Mouse (Mus musculus) large intestine, adult 2 months (tissue): ENCODE measurements at regions not wholly inside any gene's neighbourhood (a gene's known extent, or its start where the extent isn't known, plus 50 kb on each side); places are given as distances from the start of the nearest gene placed in this dataset.

Experiments used
- DNase-seq: peaks from one replicate; pipeline ENCODE4 v3.0.0-alpha.2; 2012; ENCODE audit warnings: low read depth, low spot score
- WGBS: fragments of 180-500 bp; shearing (Covaris S2); methylation state at CpG from one replicate; pipeline ENCODE4 v1.1.7; 2018; 5-methylcytosine and 5-hydroxymethylcytosine counted together

- WGBS = 18% methylated on average over 7 of the region's 7 CpGs
- DNase-seq = no peak
Observed at GRCm38 (mm10) chr5:91198620-91199019, 59.2 kb downstream of the Areg start.

DNA sequence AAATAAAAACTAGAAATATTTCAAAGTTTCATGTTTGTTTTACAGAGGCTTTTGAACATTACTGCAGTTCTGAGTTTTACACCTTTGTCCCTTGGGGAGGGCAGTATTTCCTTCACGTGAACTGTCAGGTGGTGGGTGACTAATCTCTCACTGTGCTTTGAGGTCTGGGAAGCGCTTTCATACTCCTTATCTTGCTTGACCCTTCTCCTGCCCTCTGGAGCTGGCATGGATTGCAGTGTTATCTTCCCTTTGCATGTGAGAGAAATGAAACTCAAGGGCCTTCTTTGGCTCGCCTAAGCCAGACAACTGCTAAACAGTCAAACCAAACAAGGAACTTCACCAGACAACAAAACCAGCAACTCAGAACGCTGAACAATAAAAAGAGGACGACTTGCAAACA, 61.0 kb downstream of the Areg start:
- peak; percentile 82 for DNase-seq
- WGBS = 20% methylated on average over 5 of the region's 5 CpGs

DNA sequence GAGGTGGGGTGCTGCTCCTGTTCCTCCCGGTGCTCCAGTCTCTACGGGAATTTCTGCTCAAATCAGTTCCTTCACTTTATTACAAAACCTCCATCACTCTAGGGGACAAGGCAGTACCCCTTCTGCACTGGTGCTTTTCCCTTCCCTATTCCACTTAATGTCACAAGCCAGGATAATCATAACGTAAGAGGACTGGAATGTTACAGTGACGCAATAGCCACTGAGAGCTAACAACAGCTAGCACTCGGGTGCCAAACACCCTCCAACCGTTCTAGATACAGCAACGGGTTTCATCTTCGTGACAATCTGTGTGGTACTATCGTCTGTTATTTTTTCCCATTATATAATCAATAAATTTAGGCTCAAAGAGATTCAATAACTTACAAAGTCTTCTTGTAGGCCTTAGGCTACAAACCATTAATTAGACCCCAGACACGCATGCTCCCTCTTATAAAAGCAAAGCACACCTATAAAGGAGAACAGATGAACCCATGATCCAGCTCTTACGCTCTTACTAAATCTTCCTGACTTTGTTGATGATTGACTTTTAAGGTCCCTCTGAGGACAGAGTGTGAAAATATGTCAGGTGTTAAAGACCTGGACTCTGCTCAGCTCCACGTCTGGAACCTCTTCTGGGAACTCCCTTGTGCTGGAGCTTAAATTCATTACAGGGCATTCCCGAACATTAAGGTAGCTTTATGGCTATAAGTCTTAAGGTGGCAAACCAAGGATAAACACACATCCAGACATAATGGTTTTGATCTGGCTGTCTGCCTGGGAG, 65.0 kb downstream of the Areg start:
- 39% methylated on average over 13 of the region's 13 CpGs for WGBS
- DNase-seq = no peak

GRCm38 (mm10) chr5:91205350-91205880, 66.0 kb downstream of the Areg start:
- DNase-seq = no peak
- WGBS = 72% methylated on average over 3 of the region's 3 CpGs

DNA sequence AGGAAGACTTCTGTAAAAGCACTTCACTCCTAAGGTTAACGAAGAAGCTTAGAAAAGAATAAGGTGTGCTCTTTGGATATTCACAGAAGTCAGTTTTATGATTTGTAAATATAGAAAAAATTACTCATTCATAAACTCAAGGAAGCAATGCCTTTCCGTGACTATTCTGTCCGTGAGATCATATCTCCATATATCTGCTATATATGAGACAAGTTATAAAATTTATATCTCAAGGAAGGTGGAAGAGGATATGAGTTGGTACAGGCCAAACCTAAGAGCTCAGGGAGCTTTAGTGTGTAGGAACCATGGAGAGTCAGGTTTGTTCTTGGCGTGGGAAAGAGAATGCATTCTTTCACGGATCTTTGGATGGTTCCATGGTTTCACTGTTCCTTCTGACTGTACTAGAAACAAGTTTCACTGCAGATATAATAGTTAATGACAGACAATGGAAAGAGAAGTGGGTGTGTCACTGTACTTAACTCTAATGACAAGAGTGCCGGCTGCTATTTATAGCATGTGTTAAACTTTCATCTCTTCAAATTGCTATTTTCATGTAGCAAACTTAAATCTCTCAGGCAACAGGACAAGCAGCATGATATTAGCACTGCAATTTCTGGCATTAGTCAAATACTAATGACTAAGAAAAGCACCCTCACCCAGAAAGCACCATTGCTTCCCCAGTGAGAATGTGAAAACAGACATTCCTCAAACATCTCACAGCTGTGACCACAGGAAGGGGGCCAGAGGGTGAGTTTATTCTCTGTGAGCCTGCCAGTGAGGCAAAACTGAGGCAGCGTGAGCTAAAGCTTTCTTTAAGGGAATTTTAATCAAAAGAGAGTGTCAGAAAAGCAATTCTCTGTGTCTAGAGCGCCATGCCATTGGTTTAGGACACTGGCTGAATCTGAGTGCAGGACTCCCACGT, 67.4 kb downstream of the Areg start:
- DNase-seq = no peak
- 39% methylated on average over 9 of the region's 9 CpGs for whole genome bisulfite sequencing

DNA sequence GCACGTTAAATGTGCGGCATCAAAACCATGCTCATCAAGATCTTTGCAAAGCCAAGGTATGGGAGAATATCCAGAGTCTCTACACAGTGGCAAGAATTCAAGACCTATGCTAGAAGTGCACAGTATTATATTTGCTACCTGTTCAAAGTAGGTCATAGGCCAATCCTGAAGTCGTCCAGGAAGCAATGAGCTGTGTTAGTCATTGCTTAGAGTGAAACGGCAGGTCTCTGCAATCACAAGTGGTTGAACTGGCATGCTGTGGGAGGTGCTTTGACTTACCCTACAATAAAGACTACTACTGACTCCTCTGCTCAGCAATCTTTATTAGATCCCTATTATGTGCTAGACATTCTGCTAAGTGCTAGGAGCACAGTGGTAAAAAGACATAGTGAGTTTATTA, 80.8 kb downstream of the Areg start:
- WGBS = 61% methylated on average over 4 of the region's 4 CpGs
- DNase-seq = no peak

DNA sequence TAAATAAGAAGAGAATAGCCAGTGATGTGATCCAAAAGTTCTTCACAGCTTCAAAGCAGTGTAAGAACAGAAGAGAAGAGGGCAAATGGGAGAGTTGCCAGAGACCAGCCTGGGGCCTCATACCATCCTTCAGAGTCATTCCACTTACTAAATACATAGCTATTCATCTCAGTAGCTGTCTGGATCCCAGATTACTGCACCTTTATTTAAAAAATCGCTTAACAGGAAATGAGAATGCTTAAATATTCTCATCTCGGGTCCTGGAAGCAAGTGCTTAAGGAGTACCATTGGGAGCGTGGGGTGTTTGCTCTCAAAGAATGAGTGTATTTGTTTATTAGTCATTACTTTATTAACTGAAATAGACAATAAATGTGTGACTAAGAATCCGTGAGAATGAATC, 102.3 kb downstream of the Areg start:
- no peak for DNase-seq
- WGBS = 46% methylated on average over 4 of the region's 4 CpGs

DNA sequence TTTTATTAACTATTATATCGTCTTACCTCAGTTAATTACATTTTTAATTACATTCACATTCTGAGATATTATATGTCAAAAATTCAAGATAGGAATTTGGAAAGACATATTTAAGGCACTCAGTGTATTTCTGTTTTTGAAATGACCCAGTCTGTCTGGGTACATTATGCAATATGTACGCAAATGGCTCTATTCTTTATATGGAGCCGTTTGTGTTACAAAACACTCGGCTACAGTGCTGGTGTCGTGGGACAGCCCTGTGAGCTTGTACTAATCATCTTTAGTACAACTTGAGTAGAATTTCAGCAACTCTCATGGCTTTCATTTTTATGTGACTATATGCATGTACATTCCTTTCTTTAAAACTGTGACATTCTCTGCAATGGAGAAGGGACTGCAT, 108.0 kb downstream of the Areg start:
- 84% methylated on average over 5 of the region's 5 CpGs for WGBS
- no peak for DNase-seq

DNA sequence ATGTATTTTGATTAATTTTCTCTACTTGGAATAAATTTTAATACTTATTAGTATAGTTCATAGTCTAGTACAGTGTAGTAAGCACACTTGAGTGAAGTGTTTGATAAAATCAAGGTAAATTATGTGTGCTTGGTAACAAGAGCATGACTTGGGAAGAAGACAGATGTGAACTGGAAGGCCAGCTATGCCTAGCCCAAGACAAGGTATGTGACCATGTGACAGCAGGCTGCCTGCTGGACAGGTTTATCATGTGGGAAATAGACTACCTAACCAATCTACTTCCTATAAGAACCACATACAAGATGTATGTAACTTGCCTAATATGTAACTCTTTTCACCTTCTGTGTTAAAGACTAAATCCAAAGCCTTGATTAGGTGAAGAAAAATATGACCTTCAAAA, 122.5 kb downstream of the Areg start:
- DNase-seq = no peak

DNA sequence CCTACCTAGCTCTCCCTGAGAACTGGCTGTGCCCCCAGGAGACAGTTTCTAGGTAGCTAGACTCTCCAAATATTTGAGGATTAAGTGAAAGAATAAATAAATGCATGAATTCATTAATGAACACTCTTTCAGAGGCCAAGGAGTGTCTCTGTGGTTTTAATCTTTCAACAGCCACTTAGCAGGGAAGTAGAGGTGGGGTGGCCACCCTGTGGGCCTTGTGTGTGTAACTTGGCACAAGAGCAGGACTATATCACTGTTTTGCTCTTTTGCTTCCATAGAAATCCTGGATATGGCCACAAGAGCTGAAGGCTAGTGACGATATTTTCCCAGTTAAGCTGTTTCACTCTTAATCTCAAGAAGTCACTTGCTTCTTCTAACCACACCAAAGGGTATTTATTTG, 123.1 kb downstream of the Areg start:
- 80% methylated on average over 1 of the region's 1 CpGs for WGBS
- DNase-seq = no peak

- DNase-seq = no peak
- WGBS = 39% methylated on average over 1 of the region's 1 CpGs
Observed at GRCm38 (mm10) chr5:91270747-91271146, 131.3 kb downstream of the Areg start.

- DNase-seq = no peak
Observed at GRCm38 (mm10) chr5:91271416-91271815, 131.4 kb downstream of the Btc start.

- DNase-seq = peak; percentile 77
- 15% methylated on average over 3 of the region's 3 CpGs for WGBS
Observed at GRCm38 (mm10) chr5:91274411-91274810, 128.4 kb downstream of the Btc start.

GRCm38 (mm10) chr5:91278466-91278865, 124.3 kb downstream of the Btc start:
- no peak for DNase-seq
- 36% methylated on average over 3 of the region's 3 CpGs for WGBS

GRCm38 (mm10) chr5:91279464-91279863, 123.3 kb downstream of the Btc start:
- 43% methylated on average over 2 of the region's 2 CpGs for WGBS
- no peak for DNase-seq

DNA sequence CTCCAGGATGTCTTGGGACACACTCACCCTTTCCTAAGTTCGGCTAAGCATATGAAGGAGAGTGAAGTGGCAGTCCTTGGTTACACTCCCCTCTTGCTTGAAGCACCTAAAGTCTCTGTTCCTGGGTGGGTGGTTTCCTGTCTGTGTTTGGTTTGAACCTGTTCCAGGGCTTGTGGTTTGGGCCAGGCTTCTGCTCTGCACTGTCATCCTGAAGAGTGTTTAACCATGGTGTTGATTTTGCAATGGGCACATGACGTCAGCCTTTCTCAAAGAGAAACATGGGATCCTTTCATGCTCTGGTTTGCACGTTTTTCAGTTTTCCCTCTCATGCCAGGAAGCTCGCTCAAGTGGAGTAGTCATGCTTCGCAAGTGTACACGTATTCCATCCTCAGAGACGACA, 119.8 kb downstream of the Btc start:
- DNase-seq = no peak
- 27% methylated on average over 7 of the region's 7 CpGs for WGBS

- DNase-seq = peak; percentile 89
- WGBS = 20% methylated on average over 4 of the region's 4 CpGs
Observed at GRCm38 (mm10) chr5:91293073-91293472, 109.7 kb downstream of the Btc start.

DNA sequence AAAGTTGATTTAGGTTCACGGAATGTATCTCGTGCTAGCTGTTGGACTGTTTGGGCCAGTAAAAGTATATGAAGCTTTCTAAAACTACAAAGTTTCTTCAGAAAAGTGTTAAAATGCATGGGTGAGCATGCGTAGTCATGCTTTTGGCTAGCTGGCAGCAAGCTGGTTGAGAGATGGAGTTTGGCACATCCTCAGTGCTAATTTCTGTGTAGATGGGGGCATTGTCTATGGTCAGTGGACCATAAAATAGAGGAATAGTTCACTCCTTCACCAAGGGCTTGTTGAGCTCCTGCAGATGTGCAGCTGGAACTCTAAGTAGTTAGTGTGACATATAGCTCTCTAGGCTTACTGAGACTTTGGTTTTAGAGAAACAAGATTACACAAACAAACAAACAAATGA, 107.8 kb downstream of the Btc start:
- 97% methylated on average over 3 of the region's 3 CpGs for WGBS
- no peak for DNase-seq

GRCm38 (mm10) chr5:91297068-91297467, 105.7 kb downstream of the Btc start:
- peak; percentile 78 for DNase-seq
- 12% methylated on average over 2 of the region's 2 CpGs for WGBS

DNA sequence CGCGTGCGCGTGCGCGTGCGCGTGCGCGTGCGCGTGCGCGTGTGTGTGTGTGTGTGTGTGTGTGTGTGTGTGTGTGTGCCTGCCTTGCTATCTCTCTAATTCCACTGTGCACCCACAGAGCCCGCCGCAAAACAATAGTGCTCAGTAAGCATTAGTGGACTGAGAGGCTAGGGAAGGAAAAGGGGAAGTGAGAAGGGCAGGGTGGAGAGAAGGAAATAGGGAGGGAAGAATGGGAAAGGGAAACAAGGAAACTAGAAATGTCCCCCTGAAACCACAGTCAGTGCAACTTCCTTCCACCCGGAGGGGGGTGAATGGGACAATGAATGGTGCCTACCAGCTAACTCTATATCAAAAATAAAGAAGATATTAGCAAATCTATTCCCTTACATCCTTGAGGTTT, 100.7 kb downstream of the Btc start:
- WGBS = 90% methylated on average over 17 of the region's 17 CpGs
- DNase-seq = no peak

- DNase-seq = no peak
- WGBS = 75% methylated on average over 9 of the region's 9 CpGs
Observed at GRCm38 (mm10) chr5:91302943-91303342, 99.9 kb downstream of the Btc start.
